11 mouse cellular contexts compared by ENCODE assay signal in genomic region chr4:152541172-152541571, GRCm38 (mm10).
DNase-seq lines count a peak whose midpoint lies in the region; ATAC-seq and TF ChIP-seq lines count a peak whose summit lies in the region.
"Had no signal": no experiment of that assay in that cellular context is flagged by ENCODE, and none has a peak within 500 bp of the region (broad histone marks: within the 10 kb centered on the region; RNA-seq: fewer than 3 reads in every experiment).

No protein-coding gene starts in this region.

- H3K4me1 ChIP-seq in hindbrain, postnatal 0 days (ENCODE audit: insufficient read depth, low read length) = no peaks in the 10 kb centered on the region
- peaks cover 5% of the 10 kb centered on the region; the same call in 1 of the 2 replicates for H3K4me1 ChIP-seq in hindbrain, embryonic 14.5 days (replicated peaks; ENCODE audit: control insufficient read depth, insufficient read depth, low read length)
- no peaks in the 10 kb centered on the region for H3K4me1 ChIP-seq in embryonic facial prominence, embryonic 11.5 days (ENCODE audit: control insufficient read depth, insufficient read depth, low read length)
- H3K4me1 ChIP-seq: midbrain, embryonic 12.5 days had no signal

- H3K4me2 ChIP-seq in hindbrain, postnatal 0 days (ENCODE audit: low read depth, low read length) = no peak overlapping the region
- no peak overlapping the region for H3K4me2 ChIP-seq in hindbrain, embryonic 14.5 days (replicated peaks)
- no peak overlapping the region for H3K4me2 ChIP-seq in embryonic facial prominence, embryonic 11.5 days (ENCODE audit: low read depth, low read length)
- H3K4me2 ChIP-seq: limb, embryonic 12.5 days; midbrain, embryonic 12.5 days had no signal

- peak; percentile 66 for TF ChIP-seq CTCF in hindbrain, postnatal 0 days (IDR thresholded peaks at IDR 0.05; ENCODE audit: low read depth)
- TF ChIP-seq CTCF in brain, embryonic 14.5 days (IDR thresholded peaks at IDR 0.05; ENCODE audit: borderline replicate concordance, extremely low read depth, insufficient read depth, insufficient read length) = peak; percentile 53; the same call in 1 of the 2 replicates

- H3K27me3 ChIP-seq in hindbrain, postnatal 0 days (ENCODE audit: insufficient read depth, low read length) = no peaks in the 10 kb centered on the region
- H3K27me3 ChIP-seq in hindbrain, embryonic 14.5 days (ENCODE audit: control insufficient read depth, insufficient read depth, low read length) = no peaks in the 10 kb centered on the region
- H3K27me3 ChIP-seq in embryonic facial prominence, embryonic 11.5 days (ENCODE audit: control insufficient read depth, insufficient read depth, low read length) = no peaks in the 10 kb centered on the region
- H3K27me3 ChIP-seq: limb, embryonic 12.5 days had no signal

- TF ChIP-seq POLR2A in brain, embryonic 14.5 days (IDR thresholded peaks at IDR 0.05; ENCODE audit: borderline replicate concordance, extremely low read depth, insufficient read depth, insufficient read length, poor library complexity, severe bottlenecking) = no peak

- H3K9ac ChIP-seq in hindbrain, postnatal 0 days (replicated peaks; ENCODE audit: low read length) = no peak overlapping the region
- H3K9ac ChIP-seq in hindbrain, embryonic 14.5 days = no peak overlapping the region
- no peak overlapping the region for H3K9ac ChIP-seq in embryonic facial prominence, embryonic 11.5 days (replicated peaks; ENCODE audit: low read length)
- H3K9ac ChIP-seq: limb, embryonic 12.5 days; midbrain, embryonic 12.5 days had no signal

- no peaks in the 10 kb centered on the region for H3K9me3 ChIP-seq in hindbrain, postnatal 0 days (ENCODE audit: low read length)
- no peaks in the 10 kb centered on the region for H3K9me3 ChIP-seq in hindbrain, embryonic 14.5 days (ENCODE audit: control insufficient read depth, low read length)
- H3K9me3 ChIP-seq in embryonic facial prominence, embryonic 11.5 days (replicated peaks; ENCODE audit: control insufficient read depth, low read length) = no peaks in the 10 kb centered on the region

- no peak for ATAC-seq in hindbrain, postnatal 0 days
- ATAC-seq in hindbrain, embryonic 14.5 days (ENCODE audit: low FRiP score) = no peak
- no peak; the same call in 1 of the 2 replicates for ATAC-seq in embryonic facial prominence, embryonic 11.5 days (replicated peaks; ENCODE audit: insufficient number of reproducible peaks, low FRiP score, low TSS enrichment, low read depth)

- peak; percentile 56 for DNase-seq in hindbrain, postnatal 0 days (ENCODE audit: low spot score)
- no peak for DNase-seq in hindbrain, embryonic 14.5 days (ENCODE audit: low spot score)
- DNase-seq in brain, embryonic 14.5 days (ENCODE audit: low read depth) = no peak
- peak; percentile 35 for DNase-seq in embryonic facial prominence, embryonic 11.5 days (ENCODE audit: low spot score)
- DNase-seq in kidney, postnatal 25 days = peak; percentile 72 to 88
- no peak for DNase-seq in layer of hippocampus, adult 9-10 months (ENCODE audit: low spot score)
- DNase-seq in thymus, postnatal 4 days = no peak
- DNase-seq: thymus, postnatal 14 days had no signal

- H3K36me3 ChIP-seq in hindbrain, postnatal 0 days (ENCODE audit: insufficient read depth, low read length) = no peaks in the 10 kb centered on the region
- peaks cover 11% of the 10 kb centered on the region; the same call in 1 of the 2 replicates for H3K36me3 ChIP-seq in hindbrain, embryonic 14.5 days (replicated peaks; ENCODE audit: control insufficient read depth, insufficient read depth)
- H3K36me3 ChIP-seq in embryonic facial prominence, embryonic 11.5 days (replicated peaks; ENCODE audit: control insufficient read depth, insufficient read depth, low read depth, low read length) = no peaks in the 10 kb centered on the region
- H3K36me3 ChIP-seq: G1E had no signal

- WGBS in hindbrain, postnatal 0 days = 21% methylated on average over 9 of the region's 9 CpGs
- WGBS in hindbrain, embryonic 14.5 days = 18% methylated on average over 9 of the region's 9 CpGs
- 12% methylated on average over 9 of the region's 9 CpGs for WGBS in embryonic facial prominence, embryonic 11.5 days

- H3K27ac ChIP-seq in hindbrain, postnatal 0 days = no peak overlapping the region
- no peak overlapping the region for H3K27ac ChIP-seq in hindbrain, embryonic 14.5 days
- no peak overlapping the region for H3K27ac ChIP-seq in embryonic facial prominence, embryonic 11.5 days (replicated peaks; ENCODE audit: low read depth, low read length)
- H3K27ac ChIP-seq: limb, embryonic 12.5 days; midbrain, embryonic 12.5 days had no signal

- no peak overlapping the region for H3K4me3 ChIP-seq in hindbrain, postnatal 0 days (ENCODE audit: low read length)
- no peak overlapping the region for H3K4me3 ChIP-seq in hindbrain, embryonic 14.5 days (replicated peaks; ENCODE audit: low read length)
- no peak overlapping the region for H3K4me3 ChIP-seq in embryonic facial prominence, embryonic 11.5 days (ENCODE audit: low read depth, low read length)
- H3K4me3 ChIP-seq: limb, embryonic 12.5 days; midbrain, embryonic 12.5 days had no signal

Comparison
In these comparisons a context has a peak if more than half of its experiments do, and no peak if none do; other contexts are left out.
1. DNase-seq: peak in hindbrain, postnatal 0 days (single experiment), embryonic facial prominence, embryonic 11.5 days (single experiment) and kidney, postnatal 25 days (2 of 2); none in hindbrain, embryonic 14.5 days (single experiment), brain, embryonic 14.5 days (single experiment), layer of hippocampus, adult 9-10 months (single experiment) and thymus, postnatal 4 days (single experiment).